Mouse (Mus musculus) A20 (cell line): ENCODE data around the gene Pde12.

Source experiments
- DNase-seq: peaks from one replicate; pipeline ENCODE4 v3.0.0-alpha.2; 2011; ENCODE audit warnings: low read depth, low spot score

The Pde12 gene

DNA sequence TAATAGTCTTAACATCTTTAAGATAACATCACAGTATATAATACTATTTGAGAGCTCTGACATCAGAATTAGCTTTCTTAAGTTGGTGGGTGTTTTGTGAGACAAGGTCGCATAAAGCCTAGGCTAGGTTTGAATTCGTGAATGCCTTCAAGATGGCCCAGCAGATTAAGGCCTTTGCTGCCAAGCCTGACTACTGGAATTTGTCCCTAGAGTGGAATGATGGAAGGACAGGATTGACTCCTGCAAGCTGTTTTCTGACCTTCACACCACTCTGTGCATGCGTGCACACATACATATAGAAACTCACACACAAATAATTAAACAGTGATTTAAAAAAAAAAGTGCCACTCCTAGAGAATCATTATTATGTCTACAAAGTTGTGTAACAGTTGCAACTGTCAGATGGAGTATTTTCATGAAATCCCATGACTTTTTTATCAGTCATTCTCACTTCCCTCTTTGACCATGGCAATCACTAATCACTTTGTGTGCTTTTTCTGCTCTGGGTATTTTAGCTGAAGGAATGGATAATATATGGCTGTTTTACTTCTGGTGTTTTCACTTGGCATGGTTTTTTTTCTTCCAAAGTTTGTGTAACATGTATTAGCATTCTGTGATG lies 26.6 kb downstream of the Pde12 start:
- DNase-seq: peak; percentile 48

DNA sequence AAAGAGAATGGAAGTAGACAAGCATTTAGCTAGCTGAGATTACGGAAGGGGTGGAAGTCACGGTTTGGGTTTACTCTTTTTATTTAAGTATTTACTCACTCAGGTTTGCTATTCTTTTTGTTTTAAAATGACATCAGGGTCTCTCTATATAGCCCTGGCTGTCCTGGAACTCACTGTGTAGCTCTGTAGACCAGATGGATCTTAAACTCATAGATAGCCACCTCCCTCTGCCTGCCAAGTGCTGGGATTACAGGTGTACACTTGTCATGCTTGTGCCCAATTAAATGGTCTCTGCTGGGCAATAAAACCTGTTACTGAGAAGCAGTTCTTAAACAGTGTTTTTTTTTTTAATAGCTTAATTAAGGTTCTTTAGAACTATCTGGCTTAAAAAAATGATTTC lies 29.7 kb downstream of the Pde12 start:
- peak; percentile 66 for DNase-seq

DNA sequence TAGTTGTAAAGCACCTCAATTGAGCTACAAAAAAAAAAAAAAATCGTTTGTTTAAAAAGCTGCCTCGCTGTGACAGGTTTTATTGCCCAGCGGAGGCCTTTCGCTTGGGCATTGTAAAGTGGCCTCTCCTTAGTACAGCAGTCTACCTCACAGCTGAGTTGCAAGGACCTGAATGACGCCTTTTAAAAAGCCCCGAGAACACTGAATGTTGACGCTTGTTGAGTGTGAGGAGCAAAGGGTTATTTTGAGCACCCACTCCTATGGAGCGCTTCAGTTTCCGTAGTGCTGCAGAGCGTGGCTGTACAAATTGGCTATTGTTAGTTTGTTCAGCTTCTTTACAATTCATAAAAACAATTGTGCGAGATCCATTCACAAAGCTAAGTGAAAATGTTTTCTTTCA lies 30.4 kb downstream of the Pde12 start:
- peak; percentile 43 for DNase-seq

DNA sequence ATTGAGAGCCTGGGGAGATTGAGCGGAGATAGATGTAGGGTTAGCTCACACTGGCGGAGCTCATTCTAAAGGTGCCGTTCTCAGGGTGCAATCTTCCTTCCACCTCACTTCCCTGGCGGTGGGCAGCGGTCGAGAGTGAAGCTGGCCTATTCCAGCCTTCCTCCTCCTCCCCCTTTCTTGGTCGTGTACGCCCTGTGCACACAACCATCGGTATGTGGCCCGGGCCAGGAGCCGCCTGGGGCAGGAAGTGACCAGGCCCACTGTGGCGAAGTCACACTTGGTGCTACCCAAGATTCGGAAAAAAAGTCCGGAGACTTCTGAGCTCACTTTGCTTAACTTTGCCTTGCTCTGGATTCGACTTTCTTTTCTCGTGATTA lies 31.0 kb downstream of the Pde12 start:
- peak; percentile 74 for DNase-seq

DNA sequence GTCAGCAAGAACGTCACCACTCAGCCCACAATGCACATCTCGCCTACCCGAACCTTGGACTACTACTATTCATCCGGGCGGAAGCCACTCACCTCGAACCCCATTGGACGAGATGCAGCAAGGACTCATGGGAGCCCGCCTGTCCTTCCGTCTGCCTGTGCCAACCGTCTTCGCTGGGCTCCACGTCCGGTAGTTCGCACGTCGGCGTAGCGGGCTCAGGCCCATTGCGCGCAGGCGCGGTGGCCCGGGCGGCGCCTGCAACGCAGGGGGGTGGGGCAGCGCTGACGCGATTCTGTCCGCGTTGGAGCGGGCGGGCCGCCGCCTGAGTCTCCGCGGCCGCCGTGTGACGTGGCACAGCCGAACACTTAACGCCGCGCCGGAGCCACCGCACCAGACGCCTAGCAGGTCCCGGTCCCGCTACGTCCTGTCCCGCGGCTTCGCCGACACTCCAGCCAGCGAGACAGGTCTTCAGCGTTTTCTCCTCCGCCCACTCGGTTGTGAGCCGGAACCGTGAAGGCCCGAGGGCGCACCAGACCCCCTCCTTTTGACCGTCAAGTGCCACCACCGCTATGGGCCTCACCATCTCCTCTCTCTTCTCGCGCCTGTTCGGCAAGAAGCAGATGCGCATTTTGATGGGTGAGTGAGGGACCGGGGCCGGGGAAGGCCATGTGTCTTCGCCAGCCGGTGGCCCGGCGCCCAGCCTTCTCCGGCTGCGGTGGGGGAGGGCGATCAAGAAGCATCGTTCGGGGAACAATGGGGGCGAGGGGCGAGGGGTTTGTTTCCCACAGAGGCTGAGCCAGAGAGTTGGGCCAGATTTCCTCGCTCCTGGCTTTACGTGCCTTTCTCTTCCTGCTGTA lies 31.6 kb downstream of the Pde12 start, which contains the start of gene Arf4:
Gene Arf4, plus strand, starts transcription at position 224 of the 857 bp plus-strand sequence.
- peak; percentile 99 for DNase-seq

DNA sequence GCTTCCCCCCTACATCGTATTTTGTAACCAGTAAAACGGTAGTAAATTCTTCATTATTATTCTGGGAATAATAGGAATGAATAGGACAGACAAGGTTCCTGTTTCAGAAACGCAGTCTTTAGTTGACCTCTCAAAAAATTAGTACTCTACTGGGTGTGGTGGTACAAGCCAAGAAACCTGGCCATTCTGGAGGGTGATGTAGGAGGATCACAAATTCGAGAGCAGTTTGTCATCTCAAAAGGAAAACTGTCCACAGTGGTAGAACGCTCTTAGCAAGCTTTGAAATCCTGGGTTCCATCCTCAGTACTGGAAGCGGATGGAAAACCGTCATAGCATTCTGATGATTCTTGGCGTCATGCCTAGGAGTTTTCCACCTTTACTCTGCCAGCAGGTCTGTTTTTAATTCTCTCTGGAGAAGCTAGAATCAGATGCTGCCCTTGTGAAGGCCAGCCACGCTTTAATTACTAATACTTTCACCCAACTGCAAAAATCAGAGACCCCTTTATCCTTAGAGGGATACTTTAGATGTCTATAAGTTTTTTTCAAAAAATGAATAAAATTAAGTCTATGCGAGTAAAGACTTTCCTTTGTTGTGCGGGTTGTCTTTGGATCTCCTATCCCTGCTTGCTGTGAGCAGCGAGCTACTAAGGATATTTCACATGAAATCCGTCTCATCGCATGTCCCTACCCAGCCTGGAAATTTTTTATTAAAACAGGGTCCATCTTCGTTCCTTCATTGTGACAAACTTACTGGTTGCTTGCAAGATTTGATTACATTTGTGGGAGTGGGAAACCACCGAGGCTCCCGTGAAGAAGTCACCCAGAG lies 32.4 kb downstream of the Pde12 start:
- peak; percentile 42 for DNase-seq

DNA sequence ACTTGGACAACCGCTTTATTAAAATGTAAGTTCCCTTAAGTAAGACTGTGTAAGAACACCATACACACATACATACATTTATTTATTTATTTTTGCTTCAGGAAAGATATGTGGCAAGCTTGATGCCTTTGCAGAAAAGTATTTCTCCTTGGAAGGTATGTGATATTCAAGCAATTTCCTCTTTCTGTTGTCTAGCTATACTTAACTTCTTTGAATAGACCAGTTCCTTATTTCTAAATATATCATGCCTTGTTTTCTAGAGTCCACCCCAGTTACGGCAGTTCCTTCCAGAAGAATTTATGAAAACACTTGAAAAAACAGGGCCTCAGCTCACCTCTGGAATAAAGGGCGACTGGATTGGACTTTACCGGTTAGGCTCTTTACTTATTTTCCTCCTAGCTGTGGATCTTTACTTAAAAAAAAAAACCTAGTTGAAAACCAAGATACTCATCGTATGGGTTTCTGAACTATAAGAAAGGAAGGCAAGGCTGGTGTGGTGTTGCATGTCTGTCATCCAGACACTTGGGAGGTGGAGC lies 43.0 kb downstream of the Pde12 start:
- DNase-seq: peak; percentile 34

DNA sequence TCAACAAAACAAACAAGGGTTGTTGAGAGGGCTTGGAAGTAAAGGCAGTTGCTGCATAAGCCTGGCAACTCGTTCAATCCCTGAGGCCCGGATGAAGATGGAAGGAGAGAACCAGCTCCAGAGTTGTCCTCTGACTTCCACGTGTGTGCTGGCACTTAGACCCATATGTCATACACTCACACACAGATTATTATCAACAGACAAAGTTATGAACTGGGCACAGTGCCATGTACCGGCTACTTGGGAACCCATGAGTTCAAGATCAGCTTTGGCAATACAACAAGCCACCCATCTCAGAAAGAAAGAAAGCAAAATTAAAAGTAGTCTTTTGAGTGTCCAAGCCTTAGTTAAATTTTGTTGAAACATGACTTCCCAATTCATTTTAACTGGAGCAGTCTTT lies 44.4 kb downstream of the Pde12 start:
- no peak for DNase-seq

DNA sequence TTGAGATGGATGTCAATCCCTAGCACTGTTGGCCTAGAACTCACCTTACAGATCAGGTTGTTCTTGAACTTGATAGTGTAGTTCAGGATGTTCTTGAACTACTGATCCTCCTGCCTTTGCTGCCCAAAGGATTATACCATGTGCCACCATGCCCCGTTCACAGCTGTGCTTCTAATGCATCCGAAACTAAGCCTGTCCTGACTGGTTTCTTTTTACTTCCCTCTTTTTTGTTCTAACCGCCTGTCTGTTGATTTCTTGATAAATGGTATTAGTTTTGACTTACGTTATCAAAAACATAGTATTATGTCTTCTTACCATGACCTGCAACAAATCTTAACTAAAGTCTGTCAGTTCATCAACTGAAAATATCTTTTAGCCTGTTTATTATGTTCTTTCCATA lies 59.0 kb downstream of the Pde12 start:
- DNase-seq: no peak
